Mouse (Mus musculus) bone marrow, adult 2 months (tissue): ENCODE results near the gene Msh4. TPM values are rescaled to one million over a fixed set of nuclear protein-coding genes. Genes with fewer than 3 reads are reported as not detected.

Experiments
- H3K27ac ChIP-seq: fragments of 200-500 bp; 2 replicates; pipeline ENCODE4 v1.5.1; 2012; ENCODE audit warnings: low read depth, mild to moderate bottlenecking, control low read depth, inconsistent platforms, low read length; ENCODE audit not compliant: control insufficient read depth, poor library complexity, insufficient read depth
- H3K4me1 ChIP-seq: fragments of 200-500 bp; 2 replicates; pipeline ENCODE4 v1.6.1; 2011; ENCODE audit warnings: low read length; ENCODE audit not compliant: control insufficient read depth, insufficient read depth
- H3K4me3 ChIP-seq: fragments of 200-500 bp; replicated peaks from 2 replicates; pipeline ENCODE3; 2011; ENCODE audit warnings: mild to moderate bottlenecking, low read depth, low read length, control low read depth; ENCODE audit not compliant: control insufficient read depth
- CTCF ChIP-seq: fragments of 200-500 bp; IDR thresholded peaks from 2 replicates; pipeline ENCODE4 v1.5.1; 2011; ENCODE audit warnings: low read length, control low read depth; ENCODE audit not compliant: control insufficient read depth, insufficient read depth
- POLR2A ChIP-seq: fragments of 200-500 bp; IDR thresholded peaks from 2 replicates; pipeline ENCODE4 v1.6.1; 2011; ENCODE audit warnings: low read depth, mild to moderate bottlenecking, control low read depth, low read length, borderline replicate concordance; ENCODE audit not compliant: control insufficient read depth
- WGBS: fragments of 180-500 bp; shearing (Covaris S2); methylation state at CpG from one replicate; pipeline ENCODE4 v1.1.7; 2018; 5-methylcytosine and 5-hydroxymethylcytosine counted together
- polyA plus RNA-seq: library from polyadenylated mRNA; stranded (reverse); fragments of >200 nt; gene quantifications from 2 replicates; pipeline ENCODE4 v1.2.4, GENCODE M21; 2011; ENCODE audit warnings: low replicate concordance; ENCODE audit not compliant: missing spikeins, insufficient read depth, insufficient read length

The Msh4 gene
- 0.99 TPM in 1 of 2 replicates, not detected in the other for polyA plus RNA-seq

- WGBS, result 83% methylated on average over 9 of the region's 9 CpGs
- TF ChIP-seq CTCF, result no peak
- no peak for TF ChIP-seq POLR2A
- Histone ChIP-seq H3K4me3 (no peak within 1 kb of the TSS), H3K4me1 (no peaks in the 10 kb centered on the region; the same call in 1 of the 2 replicates), H3K27ac (no peak within 1 kb of the TSS; the same call in 1 of the 2 replicates)
These were observed at the start of gene Msh4 for GRCm38 (mm10) chr3:153906136-153906871. Gene Msh4 (minus strand): TSS chr3:153906138.

GRCm38 (mm10) chr3:153948176-153948575 is 42.2 kb upstream of the Msh4 start:
- TF ChIP-seq CTCF, result no peak
- TF ChIP-seq POLR2A, result no peak
- Histone ChIP-seq H3K4me1 (peaks cover 1% of the 10 kb centered on the region; the same call in 1 of the 2 replicates), H3K4me3 (no peak overlapping the region), H3K27ac (no peak overlapping the region)
- WGBS, result 72% methylated on average over 2 of the region's 2 CpGs

DNA sequence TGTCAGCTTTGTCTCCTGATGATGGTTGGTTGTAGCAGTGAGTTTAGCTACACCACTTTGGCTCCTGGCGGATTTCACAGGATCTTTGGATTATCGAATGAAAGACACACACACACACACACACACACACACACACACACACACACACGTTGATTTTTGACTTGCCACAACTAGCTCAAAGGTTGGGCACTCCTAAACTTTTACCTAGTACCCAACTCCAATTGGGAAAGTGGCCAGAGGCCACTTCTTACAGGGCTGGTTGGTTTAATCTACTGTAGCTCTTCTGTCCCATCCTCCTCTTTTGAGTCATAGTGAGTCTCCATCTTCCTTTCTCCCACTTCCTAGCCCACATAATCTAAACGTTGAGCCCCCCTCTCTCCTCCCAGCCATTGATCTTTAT is 41.3 kb upstream of the Msh4 start:
- no peak overlapping the region for H3K4me3 ChIP-seq
- 74% methylated on average over 4 of the region's 4 CpGs for WGBS
- no peak for TF ChIP-seq CTCF
- no peak for TF ChIP-seq POLR2A
- peaks cover 1% of the 10 kb centered on the region; the same call in 1 of the 2 replicates for H3K4me1 ChIP-seq
- H3K27ac ChIP-seq, result no peak overlapping the region

GRCm38 (mm10) chr3:153944335-153944990 is 38.5 kb upstream of the Msh4 start, which contains the start of gene Acadm:
Gene Acadm (minus strand): TSS chr3:153944632.
- TF ChIP-seq POLR2A (peak; percentile 94), CTCF (no peak)
- whole genome bisulfite sequencing, result under 1% methylated on average over 41 of the region's 41 CpGs
- peak within 1 kb of the TSS; percentile 80 for H3K4me3 ChIP-seq
- peaks cover 1% of the 10 kb centered on the region; the same call in 1 of the 2 replicates for H3K4me1 ChIP-seq
- peak within 1 kb of the TSS; percentile 75 for H3K27ac ChIP-seq

DNA sequence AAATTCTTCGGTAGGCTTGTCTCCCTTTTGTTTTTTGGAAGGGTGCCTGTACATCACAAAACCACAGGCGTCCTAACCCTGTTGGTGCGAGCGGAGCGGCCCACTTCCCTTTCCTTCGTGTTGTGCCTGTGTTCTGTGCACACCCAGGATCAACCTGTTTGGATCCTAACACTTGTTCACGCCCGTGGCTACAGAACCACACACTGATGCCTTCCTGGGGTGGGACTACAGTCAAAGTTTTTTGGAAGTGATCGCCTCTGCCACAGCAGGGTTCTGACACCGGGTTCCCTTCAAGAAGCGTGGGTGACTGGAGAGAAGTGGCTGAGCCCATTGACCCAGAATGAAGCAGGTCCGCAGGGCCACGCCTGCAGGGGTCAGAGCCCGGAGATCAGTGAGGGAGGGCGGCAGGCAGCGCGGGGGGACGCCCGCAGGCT is 38.0 kb upstream of the Msh4 start:
- no peak for TF ChIP-seq CTCF
- no peak for TF ChIP-seq POLR2A
- H3K4me1 ChIP-seq, result peaks cover 1% of the 10 kb centered on the region; the same call in 1 of the 2 replicates
- peak overlapping the region; percentile 75 for H3K27ac ChIP-seq
- WGBS, result under 1% methylated on average over 19 of the region's 19 CpGs
- H3K4me3 ChIP-seq, result peak overlapping the region; percentile 80

DNA sequence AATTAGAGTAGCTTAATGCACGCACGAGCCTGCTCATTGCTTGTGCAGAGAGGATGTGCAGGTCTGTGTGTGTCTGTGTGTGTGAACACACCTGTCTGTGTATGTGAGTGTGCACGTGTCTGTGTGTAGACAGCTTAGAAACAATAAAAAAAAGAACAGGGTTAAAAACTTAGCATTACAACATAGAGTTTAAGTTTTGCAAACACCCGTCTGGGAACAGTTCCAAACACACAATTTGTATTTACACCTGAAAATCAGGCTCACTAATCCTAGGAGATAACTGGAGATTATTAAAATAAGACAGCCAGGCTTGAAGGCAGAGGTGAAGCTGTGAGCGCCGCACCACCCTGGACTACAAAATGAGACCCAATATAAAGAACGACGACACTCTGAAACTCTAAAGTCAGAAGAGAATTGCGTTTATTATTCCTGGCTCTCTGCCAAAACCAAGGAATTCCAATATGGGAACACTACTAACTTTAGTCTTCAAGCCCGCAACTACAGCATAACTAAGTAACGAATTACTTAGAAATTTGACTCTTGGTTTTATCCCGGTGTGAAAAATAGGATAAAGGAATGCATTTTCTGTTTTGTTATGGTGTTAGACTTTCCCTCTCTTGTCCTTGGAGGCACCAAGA is 37.2 kb upstream of the Msh4 start:
- WGBS, result 36% methylated on average over 12 of the region's 12 CpGs
- no peak for TF ChIP-seq POLR2A
- TF ChIP-seq CTCF, result no peak
- no peak overlapping the region for H3K27ac ChIP-seq

DNA sequence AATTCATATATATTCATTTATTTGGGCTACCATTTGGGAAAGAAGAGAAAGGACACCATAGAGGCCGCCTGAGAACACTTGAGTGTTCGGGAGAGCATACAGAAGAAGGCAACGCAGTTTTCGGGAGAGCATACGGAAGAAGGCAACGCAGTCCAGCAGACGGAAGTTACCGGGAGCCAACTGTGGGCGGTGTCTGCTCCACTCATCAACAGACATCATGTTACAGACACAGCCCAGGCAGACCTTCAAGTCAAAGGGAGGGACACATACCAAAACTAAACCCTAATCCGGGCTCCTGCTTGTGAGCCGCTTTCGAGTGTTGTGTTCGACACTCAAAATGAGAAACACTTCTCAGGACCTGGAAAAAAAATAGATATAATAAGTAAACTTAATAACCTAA is 35.7 kb upstream of the Msh4 start:
- no peak overlapping the region for H3K4me3 ChIP-seq
- H3K4me1 ChIP-seq, result peaks cover 1% of the 10 kb centered on the region; the same call in 1 of the 2 replicates
- H3K27ac ChIP-seq, result no peak overlapping the region
- TF ChIP-seq CTCF, result no peak
- no peak for TF ChIP-seq POLR2A
- WGBS, result 93% methylated on average over 13 of the region's 13 CpGs

More for the DNA sequence above, 37.2 kb upstream of the Msh4 start:
- H3K4me1 ChIP-seq, result peaks cover 1% of the 10 kb centered on the region; the same call in 1 of the 2 replicates
- H3K4me3 ChIP-seq, result no peak overlapping the region
